Mouse (Mus musculus) megakaryocyte, embryonic 14.5 days (primary cell): ENCODE measurements around the gene Kank2.

Experiments used
- FLI1 ChIP-seq: IDR thresholded peaks from 2 replicates; pipeline ENCODE4 v1.6.1; 2012; ENCODE audit warnings: low read length, inconsistent platforms, mixed read lengths
- GATA1 ChIP-seq: IDR thresholded peaks from 3 replicates; pipeline ENCODE4 v1.6.1; 2012; ENCODE audit warnings: mixed read lengths, low read length, inconsistent platforms, borderline replicate concordance

GRCm38 (mm10) chr9:21794925-21795324 lies 3.6 kb downstream of the Kank2 start:
- TF ChIP-seq FLI1 (no peak), GATA1 (no peak)
